Mouse (Mus musculus) intestine, postnatal 0 days (tissue): Measurements from ENCODE around the gene Vps25. TPM values are rescaled to one million over a fixed set of nuclear protein-coding genes. Genes with fewer than 3 reads are reported as not detected.

Experiments used
- ATAC-seq: fragments of 200-750 bp; cut with Nextera tagmentation; 2 replicates; pipeline ENCODE4 v1.8.0; 2017; ENCODE audit warnings: mild to moderate bottlenecking, moderate TSS enrichment, moderate library complexity
- H3K27ac ChIP-seq: fragments of 300-500 bp; sonication (generic); 2 replicates; pipeline ENCODE4 v1.5.1; 2014; ENCODE audit warnings: mild to moderate bottlenecking, low read depth, low read length, moderate library complexity
- H3K27me3 ChIP-seq: fragments of 300-500 bp; sonication (generic); replicated peaks from 2 replicates; pipeline ENCODE4 v1.6.1; 2014; ENCODE audit warnings: low read length, mixed read lengths; ENCODE audit not compliant: control insufficient read depth, insufficient read depth
- H3K36me3 ChIP-seq: fragments of 300-500 bp; sonication (generic); 2 replicates; pipeline ENCODE4 v1.6.1; 2014; ENCODE audit warnings: mild to moderate bottlenecking, moderate library complexity; ENCODE audit not compliant: control insufficient read depth, insufficient read depth
- H3K4me1 ChIP-seq: fragments of 300-500 bp; sonication (generic); replicated peaks from 2 replicates; pipeline ENCODE4 v1.6.1; 2014; ENCODE audit warnings: antibody characterized with exemption, low read length, mixed read lengths; ENCODE audit not compliant: control insufficient read depth, insufficient read depth
- H3K4me2 ChIP-seq: fragments of 300-500 bp; sonication (generic); replicated peaks from 2 replicates; pipeline ENCODE4 v1.6.1; 2014; ENCODE audit warnings: low read depth, mild to moderate bottlenecking, moderate library complexity
- H3K4me3 ChIP-seq: fragments of 300-500 bp; sonication (generic); 2 replicates; pipeline ENCODE4 v1.5.1; 2014; ENCODE audit warnings: low read depth, low read length
- H3K9ac ChIP-seq: fragments of 300-500 bp; sonication (generic); 2 replicates; pipeline ENCODE4 v1.6.1; 2014; ENCODE audit warnings: mild to moderate bottlenecking, low read depth, low read length
- H3K9me3 ChIP-seq: fragments of 300-500 bp; sonication (generic); 2 replicates; pipeline ENCODE4 v1.6.1; 2016; ENCODE audit warnings: mixed run types; ENCODE audit not compliant: control insufficient read depth
- CTCF ChIP-seq: sonication (generic); IDR thresholded peaks from 2 replicates; pipeline ENCODE4 v1.5.1; 2016; ENCODE audit warnings: low read depth, mild to moderate bottlenecking, control low read depth, antibody characterized with exemption, moderate library complexity
- WGBS: fragments of 180-500 bp; shearing (Covaris S2); extraction: QIAGEN DNeasy Blood & Tissue Kit; methylation state at CpG from one replicate; pipeline ENCODE4 v1.1.7; 2014; 5-methylcytosine and 5-hydroxymethylcytosine counted together
- polyA plus RNA-seq: library from polyadenylated mRNA; unstranded; fragments of >200 nt; fragmentation: Nextera tagmentation; extraction: Ambion mirVana; gene quantifications from 2 replicates; pipeline ENCODE4 v1.2.1, GENCODE M21; 2015

Vps25 gene
- polyA plus RNA-seq, 1 experiment from 2014 or later: 157 TPM

DNA sequence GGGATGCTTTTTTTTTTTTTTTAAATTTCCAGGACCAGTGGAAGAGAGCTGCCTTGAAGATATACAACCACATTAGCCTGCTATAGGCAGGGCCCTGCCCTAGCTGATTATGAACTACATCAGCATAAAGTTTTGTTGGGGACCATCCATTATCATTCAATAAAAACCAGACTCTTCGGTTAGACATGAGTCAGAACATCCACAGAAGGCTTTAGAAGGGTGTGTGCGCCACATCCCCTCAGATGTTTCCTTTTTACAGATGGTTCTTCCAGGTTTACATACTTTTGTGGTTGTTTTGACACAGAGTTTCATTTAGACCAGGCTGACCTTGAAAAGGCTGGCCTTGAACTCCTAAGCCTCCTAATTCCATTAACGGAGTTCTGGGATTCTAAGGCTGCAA is 29.2 kb upstream of the Vps25 start:
- H3K4me1 ChIP-seq: peaks cover 9% of the 10 kb centered on the region; the same call in 1 of the 2 replicates
- no peaks in the 10 kb centered on the region for H3K9me3 ChIP-seq
- H3K4me2 ChIP-seq: no peak overlapping the region
- H3K36me3 ChIP-seq: no peaks in the 10 kb centered on the region
- H3K9ac ChIP-seq: no peak overlapping the region
- no peak overlapping the region for H3K4me3 ChIP-seq
- 78% methylated on average over 3 of the region's 3 CpGs for WGBS
- no peaks in the 10 kb centered on the region for H3K27me3 ChIP-seq
- no peak for ATAC-seq
- TF ChIP-seq CTCF: no peak
- no peak overlapping the region for H3K27ac ChIP-seq

DNA sequence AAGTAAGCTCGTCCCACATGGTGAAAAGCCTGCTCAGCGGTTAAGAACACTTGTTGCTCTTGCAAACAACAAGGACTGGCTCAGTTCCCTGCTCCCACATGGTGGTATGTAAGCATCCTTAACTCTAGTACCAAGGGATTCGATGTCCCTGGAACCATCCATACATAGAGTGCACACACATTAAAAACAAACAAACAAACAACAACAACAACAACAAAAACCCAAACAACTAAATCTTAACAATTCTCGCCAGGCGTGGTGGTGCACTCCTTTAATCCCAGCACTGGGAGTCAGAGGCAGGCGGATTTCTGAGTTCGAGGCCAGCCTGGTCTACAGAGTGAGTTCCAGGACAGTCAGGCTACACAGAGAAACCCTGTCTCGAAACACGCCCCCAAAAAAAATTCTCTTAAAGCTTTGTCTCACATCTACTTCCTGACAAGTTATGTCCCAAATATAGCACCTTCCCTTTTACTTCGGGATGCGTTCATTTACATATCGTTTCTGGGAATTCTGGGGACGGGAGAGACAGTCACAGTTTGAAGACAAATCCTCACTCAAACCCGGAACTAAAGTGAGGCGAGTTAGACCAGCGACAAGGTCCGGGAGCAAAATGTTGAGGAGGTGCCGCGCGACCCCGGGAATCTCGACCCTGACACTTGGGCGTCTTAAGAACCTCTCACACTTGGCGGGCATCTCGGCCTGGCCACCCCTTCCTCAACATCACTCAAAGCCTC is 28.0 kb upstream of the Vps25 start:
- H3K4me2 ChIP-seq: peak overlapping the region; percentile 90
- H3K4me1 ChIP-seq: peaks cover 7% of the 10 kb centered on the region; the same call in 1 of the 2 replicates
- TF ChIP-seq CTCF: no peak
- H3K9me3 ChIP-seq: no peaks in the 10 kb centered on the region
- no peaks in the 10 kb centered on the region for H3K27me3 ChIP-seq
- ATAC-seq: no peak
- peak overlapping the region; percentile 79 for H3K9ac ChIP-seq
- 15% methylated on average over 25 of the region's 25 CpGs for WGBS
- no peaks in the 10 kb centered on the region for H3K36me3 ChIP-seq
- H3K27ac ChIP-seq: peak overlapping the region; percentile 65
- H3K4me3 ChIP-seq: peak overlapping the region; percentile 76

DNA sequence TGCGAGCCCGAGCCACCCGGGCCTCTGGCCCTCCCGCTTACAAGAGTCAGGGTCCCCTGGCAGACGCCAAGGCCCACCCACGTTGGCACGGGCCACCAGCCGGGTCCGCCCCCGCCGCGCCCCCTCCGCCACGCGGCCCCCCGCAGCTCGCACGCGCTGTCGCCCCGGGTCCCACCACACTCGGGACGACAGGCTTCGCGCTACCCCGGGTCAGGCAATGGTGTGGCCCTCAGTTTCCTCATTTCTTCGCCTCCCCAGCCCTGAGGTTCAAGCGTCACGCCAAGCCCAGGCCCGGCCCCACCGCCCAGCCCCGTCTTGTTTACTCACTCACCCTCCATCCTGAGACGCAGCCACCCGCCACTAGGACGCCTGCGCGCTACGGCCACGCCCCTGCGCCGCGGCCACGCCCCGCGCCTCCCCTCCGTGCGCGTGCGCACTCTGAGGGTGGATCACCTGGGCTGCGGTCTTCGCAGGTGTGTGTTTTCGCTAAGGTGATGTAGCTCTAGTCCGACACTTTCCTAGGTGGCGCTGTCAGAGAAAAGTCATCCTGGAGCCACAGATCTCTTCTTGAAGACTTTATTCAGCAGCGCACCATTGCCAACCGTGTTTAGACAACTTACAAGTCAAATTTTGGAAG is 27.3 kb upstream of the Vps25 start, which contains the start of gene Ezh1:
Ezh1 (minus strand) TSS at position 399 of the 637 bp plus-strand sequence.
- H3K4me2 ChIP-seq: peak within 1 kb of the TSS; percentile 90
- peak within 1 kb of the TSS; percentile 79 for H3K9ac ChIP-seq
- ATAC-seq: peak; percentile 95
- no peaks in the 10 kb centered on the region for H3K36me3 ChIP-seq
- H3K27me3 ChIP-seq: no peaks in the 10 kb centered on the region
- H3K4me3 ChIP-seq: peak within 1 kb of the TSS; percentile 76
- H3K9me3 ChIP-seq: no peaks in the 10 kb centered on the region
- peaks cover 2% of the 10 kb centered on the region; the same call in 1 of the 2 replicates for H3K4me1 ChIP-seq
- TF ChIP-seq CTCF: peak; percentile 79
- WGBS: under 1% methylated on average over 54 of the region's 56 CpGs
- peak within 1 kb of the TSS; percentile 65 for H3K27ac ChIP-seq

DNA sequence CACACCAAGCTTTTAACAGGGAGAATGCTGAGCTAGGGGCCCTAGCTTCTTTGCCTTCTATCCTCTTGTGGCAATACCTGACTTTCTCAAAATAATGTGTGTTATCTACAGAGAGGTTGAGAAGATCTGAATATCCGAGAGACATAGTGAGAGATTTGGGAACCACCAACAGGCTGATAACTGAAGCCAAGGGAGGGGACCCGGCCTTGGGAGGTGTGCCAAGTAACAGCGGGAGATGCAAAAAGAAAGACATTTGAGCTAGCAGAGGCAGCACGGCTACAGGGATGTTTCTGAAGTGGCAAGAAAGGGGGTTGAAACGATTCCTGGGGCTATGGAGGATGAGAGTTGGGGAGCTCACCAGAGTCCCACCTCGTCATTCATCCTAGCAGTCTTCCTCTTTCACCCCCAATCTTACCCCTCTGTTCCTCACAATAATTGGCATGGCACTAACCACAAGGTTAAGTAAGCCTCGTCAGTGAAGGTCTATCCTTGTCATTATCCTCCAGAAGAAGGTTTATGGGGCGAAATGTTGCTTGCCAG is 24.1 kb upstream of the Vps25 start:
- Histone ChIP-seq H3K27ac (0 out of 2 replicates have a peak overlapping the region, but pooled peaks have one; percentile 22), H3K36me3 (no peaks in the 10 kb centered on the region), H3K4me2 (no peak overlapping the region), H3K9me3 (no peaks in the 10 kb centered on the region), H3K4me3 (no peak overlapping the region), H3K4me1 (no peaks in the 10 kb centered on the region; the same call in 1 of the 2 replicates), H3K9ac (no peak overlapping the region), H3K27me3 (no peaks in the 10 kb centered on the region)
- WGBS: 51% methylated on average over 8 of the region's 8 CpGs
- ATAC-seq: no peak
- no peak for TF ChIP-seq CTCF

GRCm38 (mm10) chr11:101230061-101230511 is 23.4 kb upstream of the Vps25 start:
- H3K9me3 ChIP-seq: no peaks in the 10 kb centered on the region
- TF ChIP-seq CTCF: no peak
- no peak overlapping the region for H3K9ac ChIP-seq
- H3K27me3 ChIP-seq: no peaks in the 10 kb centered on the region
- H3K36me3 ChIP-seq: no peaks in the 10 kb centered on the region
- WGBS: 30% methylated on average over 2 of the region's 2 CpGs
- peak overlapping the region; percentile 71; the same call in 1 of the 2 replicates for H3K27ac ChIP-seq
- ATAC-seq: no peak
- H3K4me3 ChIP-seq: no peak overlapping the region
- H3K4me1 ChIP-seq: no peaks in the 10 kb centered on the region; the same call in 1 of the 2 replicates
- H3K4me2 ChIP-seq: no peak overlapping the region

- H3K4me2 ChIP-seq: peak overlapping the region; percentile 61
- no peaks in the 10 kb centered on the region; the same call in 1 of the 2 replicates for H3K4me1 ChIP-seq
- no peaks in the 10 kb centered on the region for H3K27me3 ChIP-seq
- ATAC-seq: no peak
- no peak for TF ChIP-seq CTCF
- H3K27ac ChIP-seq: peak overlapping the region; percentile 71
- no peaks in the 10 kb centered on the region for H3K36me3 ChIP-seq
- no peaks in the 10 kb centered on the region for H3K9me3 ChIP-seq
- no peak overlapping the region for H3K4me3 ChIP-seq
- 18% methylated on average over 5 of the region's 5 CpGs for WGBS
- no peak overlapping the region for H3K9ac ChIP-seq
Observed at GRCm38 (mm10) chr11:101230526-101230925, 23.0 kb upstream of the Vps25 start.
